Mouse (Mus musculus) stomach, embryonic 14.5 days (tissue): ENCODE data around the gene Myo1e. TPM values are rescaled to one million over a fixed set of nuclear protein-coding genes. Genes with fewer than 3 reads are reported as not detected.
A peak's percentile ranks its signal among the peaks of the same experiment; 100 is the strongest.

Experiments
- ATAC-seq: fragments of 200-750 bp; cut with Nextera tagmentation; 2 replicates; pipeline ENCODE4 v1.8.0; 2017; ENCODE audit warnings: low read depth, moderate TSS enrichment; ENCODE audit not compliant: insufficient number of reproducible peaks, insufficient read depth, low FRiP score
- H3K27ac ChIP-seq: fragments of 300-500 bp; sonication (generic); 2 replicates; pipeline ENCODE4 v1.5.1; 2014; ENCODE audit warnings: mild to moderate bottlenecking, low read length, moderate library complexity, mixed read lengths
- H3K27me3 ChIP-seq: fragments of 300-500 bp; sonication (generic); 2 replicates; pipeline ENCODE4 v1.6.1; 2014; ENCODE audit warnings: low read length, control low read depth, mixed read lengths; ENCODE audit not compliant: control insufficient read depth, insufficient read depth
- H3K36me3 ChIP-seq: fragments of 300-500 bp; sonication (generic); 2 replicates; pipeline ENCODE4 v1.6.1; 2014; ENCODE audit warnings: mild to moderate bottlenecking, control low read depth, low read length, moderate library complexity, mixed read lengths; ENCODE audit not compliant: control insufficient read depth, insufficient read depth
- H3K4me1 ChIP-seq: fragments of 300-500 bp; sonication (generic); 2 replicates; pipeline ENCODE4 v1.6.1; 2014; ENCODE audit warnings: low read length, control low read depth, mixed read lengths; ENCODE audit not compliant: control insufficient read depth, insufficient read depth
- H3K4me2 ChIP-seq: fragments of 300-500 bp; sonication (generic); replicated peaks from 2 replicates; pipeline ENCODE4 v1.6.1; 2014; ENCODE audit warnings: low read depth, low read length, control low read depth
- H3K4me3 ChIP-seq: fragments of 300-500 bp; sonication (generic); 2 replicates; pipeline ENCODE4 v1.5.1; 2014; ENCODE audit warnings: low read depth, low read length, control low read depth
- H3K9ac ChIP-seq: fragments of 300-500 bp; sonication (generic); replicated peaks from 2 replicates; pipeline ENCODE4 v1.6.1; 2014; ENCODE audit warnings: low read depth, mild to moderate bottlenecking, control low read depth, low read length, moderate library complexity, mixed read lengths
- H3K9me3 ChIP-seq: fragments of 300-500 bp; sonication (generic); 2 replicates; pipeline ENCODE4 v1.6.1; 2016; ENCODE audit warnings: low read depth, low read length, control low read depth; ENCODE audit not compliant: control insufficient read depth
- WGBS: fragments of 180-500 bp; shearing (Covaris S2); extraction: QIAGEN DNeasy Blood & Tissue Kit; methylation state at CpG from one replicate; pipeline ENCODE4 v1.1.7; 2014; 5-methylcytosine and 5-hydroxymethylcytosine counted together
- polyA plus RNA-seq: library from polyadenylated mRNA; unstranded; fragments of >200 nt; fragmentation: Nextera tagmentation; extraction: Ambion mirVana; gene quantifications from 2 replicates; pipeline ENCODE4 v1.2.1, GENCODE M21; 2014

Myo1e gene
- polyA plus RNA-seq, 1 experiment from 2014 or later, result 23.2 TPM

DNA sequence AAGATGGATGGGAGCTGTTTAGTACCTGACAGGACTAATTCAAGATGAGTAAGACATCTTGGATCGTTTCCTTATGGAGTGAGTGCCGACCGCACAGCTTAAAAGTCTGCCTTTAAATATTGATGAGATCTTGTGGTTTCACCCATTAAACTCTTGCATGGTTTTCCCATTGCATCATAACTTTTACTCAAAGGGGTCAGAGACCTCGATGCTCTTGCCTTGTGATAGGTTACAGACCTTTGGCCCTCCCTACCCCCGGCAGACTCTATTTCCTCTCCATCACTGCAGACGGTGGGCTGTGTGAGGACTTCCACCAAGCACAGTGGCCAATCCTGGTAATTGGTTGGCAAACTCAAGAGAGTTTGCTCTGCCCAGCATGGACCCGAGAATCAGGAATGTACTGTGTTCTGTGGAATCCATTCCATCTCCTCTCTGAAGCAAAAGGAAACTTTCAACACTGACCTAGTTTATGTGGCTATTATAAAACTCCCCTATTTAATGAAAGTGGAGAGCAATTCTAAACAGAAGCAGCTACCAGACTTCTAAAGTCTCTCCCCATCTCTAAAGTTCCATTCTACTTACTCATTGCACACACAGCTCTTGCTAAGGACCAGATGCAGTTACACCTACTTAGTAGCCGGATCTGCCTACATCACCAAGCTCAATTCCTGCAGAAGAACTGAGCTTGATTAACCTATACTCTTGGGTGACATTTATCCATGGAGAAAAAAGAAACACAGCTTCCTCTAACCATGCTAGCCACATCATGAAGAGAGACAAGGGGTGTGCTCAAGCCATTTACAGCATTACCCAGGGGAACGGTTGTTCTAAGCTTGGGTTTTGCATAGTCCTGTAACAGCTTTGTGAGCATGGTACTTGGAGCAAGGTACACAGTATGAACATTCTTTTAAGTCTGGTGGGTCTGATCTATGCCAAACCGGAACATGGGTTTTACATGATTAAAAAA, 25.2 kb downstream of the Myo1e start:
- Histone ChIP-seq H3K4me1 (peaks cover 6% of the 10 kb centered on the region; the same call in 1 of the 2 replicates), H3K27me3 (no peaks in the 10 kb centered on the region), H3K4me3 (no peak overlapping the region), H3K4me2 (no peak overlapping the region), H3K9ac (no peak overlapping the region), H3K9me3 (no peaks in the 10 kb centered on the region), H3K36me3 (no peaks in the 10 kb centered on the region), H3K27ac (no peak overlapping the region)
- 76% methylated on average over 10 of the region's 10 CpGs for WGBS
- ATAC-seq, result no peak

- H3K9ac ChIP-seq, result no peak overlapping the region
- H3K4me3 ChIP-seq, result no peak overlapping the region
- H3K9me3 ChIP-seq, result no peaks in the 10 kb centered on the region
- H3K4me1 ChIP-seq, result peaks cover 32% of the 10 kb centered on the region
- no peak for ATAC-seq
- 39% methylated on average over 3 of the region's 3 CpGs for WGBS
- no peak overlapping the region for H3K4me2 ChIP-seq
- no peaks in the 10 kb centered on the region for H3K36me3 ChIP-seq
- no peaks in the 10 kb centered on the region for H3K27me3 ChIP-seq
- no peak overlapping the region; the same call in 1 of the 2 replicates for H3K27ac ChIP-seq
Observed at GRCm38 (mm10) chr9:70237136-70237535, 30.0 kb downstream of the Myo1e start.

- ATAC-seq, result peak; percentile 20; the same call in 1 of the 2 replicates
- H3K27ac ChIP-seq, result peak overlapping the region; percentile 68; the same call in 1 of the 2 replicates
- H3K4me3 ChIP-seq, result no peak overlapping the region
- 7% methylated on average over 2 of the region's 2 CpGs for WGBS
- no peaks in the 10 kb centered on the region for H3K9me3 ChIP-seq
- no peaks in the 10 kb centered on the region for H3K27me3 ChIP-seq
- H3K4me1 ChIP-seq, result peaks cover 36% of the 10 kb centered on the region
- H3K4me2 ChIP-seq, result no peak overlapping the region
- H3K36me3 ChIP-seq, result no peaks in the 10 kb centered on the region
- H3K9ac ChIP-seq, result no peak overlapping the region
Observed at GRCm38 (mm10) chr9:70237561-70237960, 30.4 kb downstream of the Myo1e start.

DNA sequence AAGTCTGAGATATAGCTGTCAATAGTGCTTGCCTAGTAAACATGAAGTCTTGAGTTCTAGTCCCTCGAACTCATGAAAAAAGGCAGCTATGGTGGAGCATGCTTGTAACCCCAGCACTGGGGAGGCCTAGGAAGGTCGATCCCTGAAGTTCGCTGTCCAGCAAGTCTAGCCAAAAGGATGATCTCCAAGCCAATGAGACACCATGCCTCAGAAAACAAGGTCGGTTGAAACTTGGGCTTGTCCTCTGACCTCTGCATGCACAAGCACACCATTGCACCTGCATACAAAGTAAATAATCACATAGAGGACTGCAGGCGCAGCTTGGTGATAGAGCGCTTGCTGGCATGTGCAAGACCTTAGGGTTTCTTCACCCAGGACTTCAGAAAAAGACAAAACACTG, 31.2 kb downstream of the Myo1e start:
- H3K36me3 ChIP-seq, result no peaks in the 10 kb centered on the region
- ATAC-seq, result no peak
- H3K4me1 ChIP-seq, result peaks cover 43% of the 10 kb centered on the region
- H3K9ac ChIP-seq, result no peak overlapping the region
- H3K27me3 ChIP-seq, result no peaks in the 10 kb centered on the region
- no peak overlapping the region for H3K4me3 ChIP-seq
- no peak overlapping the region for H3K4me2 ChIP-seq
- H3K9me3 ChIP-seq, result no peaks in the 10 kb centered on the region
- 82% methylated on average over 6 of the region's 6 CpGs for WGBS
- peak overlapping the region; percentile 68; the same call in 1 of the 2 replicates for H3K27ac ChIP-seq

DNA sequence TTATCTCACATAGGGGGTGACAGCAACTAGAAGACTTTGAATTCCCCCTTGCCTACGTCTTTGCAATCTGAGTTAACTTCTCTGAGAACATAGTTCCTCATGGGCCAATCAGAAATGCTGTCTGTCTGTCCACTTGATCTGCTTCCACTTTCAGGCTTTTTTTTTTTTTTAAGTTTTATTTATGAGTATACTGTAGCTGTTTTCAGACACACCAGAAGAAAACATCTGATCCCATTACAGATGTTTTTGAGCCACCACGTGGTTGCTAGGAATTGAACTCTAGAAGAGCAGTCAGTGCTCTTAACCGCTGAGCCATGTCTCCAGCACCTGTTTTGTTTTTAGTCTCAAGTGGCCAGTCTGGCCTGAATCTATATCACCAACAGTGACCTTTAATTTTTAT, 32.1 kb downstream of the Myo1e start:
- Histone ChIP-seq H3K9me3 (no peaks in the 10 kb centered on the region), H3K27ac (no peak overlapping the region), H3K4me2 (no peak overlapping the region), H3K36me3 (no peaks in the 10 kb centered on the region), H3K4me3 (no peak overlapping the region), H3K9ac (no peak overlapping the region), H3K4me1 (peaks cover 48% of the 10 kb centered on the region), H3K27me3 (no peaks in the 10 kb centered on the region)
- ATAC-seq, result no peak
- WGBS, result 75% methylated on average over 3 of the region's 3 CpGs

DNA sequence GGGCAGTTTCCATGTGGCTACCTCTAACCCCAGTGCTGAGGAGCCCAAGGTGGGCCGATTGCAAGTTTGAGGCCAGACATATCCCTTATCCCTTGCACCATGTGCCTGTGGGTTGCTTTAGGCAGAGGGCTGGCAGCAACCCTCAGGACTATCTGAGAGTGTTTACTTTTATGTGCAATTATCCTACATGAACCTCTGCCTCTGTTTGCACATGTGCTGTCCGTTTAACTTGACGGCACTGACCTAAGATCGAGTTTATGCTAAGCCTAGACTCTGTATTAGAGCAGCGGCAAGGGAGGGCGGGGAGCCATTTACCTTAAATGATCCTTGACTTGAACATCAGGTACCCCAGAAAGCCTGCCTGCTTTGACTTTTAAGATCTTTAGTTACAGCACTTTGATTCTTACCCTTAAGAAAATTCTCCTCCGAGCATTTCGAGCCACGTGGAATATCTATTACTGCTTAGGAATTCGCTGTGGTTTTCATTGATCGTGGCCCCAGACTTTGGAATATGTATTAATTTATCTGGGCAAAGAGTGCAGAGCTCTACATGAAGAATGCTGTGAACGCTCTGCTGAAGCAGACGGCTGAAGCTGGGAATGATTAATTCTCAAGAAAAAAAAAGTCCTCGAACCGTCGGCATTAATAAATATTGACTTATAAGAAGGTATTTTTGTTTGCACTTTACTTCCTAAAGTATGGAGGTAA, 33.7 kb downstream of the Myo1e start:
- Histone ChIP-seq H3K36me3 (no peaks in the 10 kb centered on the region), H3K4me1 (peaks cover 54% of the 10 kb centered on the region), H3K9me3 (no peaks in the 10 kb centered on the region), H3K4me2 (peak overlapping the region; percentile 11), H3K4me3 (no peak overlapping the region), H3K27me3 (no peaks in the 10 kb centered on the region), H3K27ac (peak overlapping the region; percentile 64; the same call in 1 of the 2 replicates), H3K9ac (no peak overlapping the region)
- 27% methylated on average over 16 of the region's 16 CpGs for WGBS
- ATAC-seq, result 0 out of 2 replicates have a peak, but pooled peaks have one; percentile 10

GRCm38 (mm10) chr9:70241411-70241961, 34.3 kb downstream of the Myo1e start:
- peak; percentile 72 for ATAC-seq
- 16% methylated on average over 8 of the region's 8 CpGs for WGBS
- peak overlapping the region; percentile 11; the same call in 1 of the 2 replicates for H3K4me2 ChIP-seq
- no peaks in the 10 kb centered on the region for H3K27me3 ChIP-seq
- H3K4me1 ChIP-seq, result peaks cover 54% of the 10 kb centered on the region
- no peaks in the 10 kb centered on the region for H3K9me3 ChIP-seq
- H3K36me3 ChIP-seq, result no peaks in the 10 kb centered on the region
- peak overlapping the region; percentile 87 for H3K27ac ChIP-seq
- H3K4me3 ChIP-seq, result no peak overlapping the region
- H3K9ac ChIP-seq, result no peak overlapping the region
